Comparison of ENCODE assay signal across 29 mouse cellular contexts in the genomic region with DNA sequence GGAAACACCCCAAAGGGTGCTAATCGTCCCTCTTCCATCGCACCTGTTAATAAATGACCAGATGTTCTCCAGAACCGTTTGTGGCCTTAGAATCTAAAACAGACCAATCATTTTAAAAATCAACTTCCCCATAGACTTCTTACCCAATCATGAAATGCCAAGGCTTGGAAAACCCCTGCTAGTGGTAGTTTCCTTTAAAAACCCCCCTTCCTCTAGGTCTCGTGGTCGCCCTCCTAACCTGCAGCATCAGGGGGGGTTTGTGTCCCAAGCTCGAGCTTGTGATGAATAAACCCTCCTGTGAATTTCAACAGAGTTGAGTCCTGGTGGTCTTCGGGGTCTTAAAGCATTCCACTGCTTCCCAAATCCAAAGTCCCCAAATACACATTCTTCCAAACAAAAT. TPM values are rescaled to one million over a fixed set of nuclear protein-coding genes. Genes with fewer than 3 reads are reported as not detected.
DNase-seq lines count a peak whose midpoint lies in the region; ATAC-seq and TF ChIP-seq lines count a peak whose summit lies in the region.
"Had no signal": no experiment of that assay in that cellular context is flagged by ENCODE, and none has a peak within 500 bp of the region (broad histone marks: within the 10 kb centered on the region; RNA-seq: fewer than 3 reads in every experiment).

No protein-coding gene starts in this region.

- no peak for TF ChIP-seq CTCF in kidney, adult 2 months (conservative IDR thresholded peaks at IDR 0.05; ENCODE audit: insufficient read depth, insufficient read length, low read depth, low read length)

- H3K27me3 ChIP-seq in kidney, adult 2 months (replicated peaks; ENCODE audit: control insufficient read depth, insufficient read depth, low read length) = no peaks in the 10 kb centered on the region
- H3K27me3 ChIP-seq in heart, embryonic 11.5 days (ENCODE audit: control insufficient read depth, insufficient read depth, low read length) = no peaks in the 10 kb centered on the region
- H3K27me3 ChIP-seq: forebrain, embryonic 13.5 days; heart, embryonic 13.5 days; hindbrain, embryonic 15.5 days; intestine, embryonic 15.5 days had no signal

- no peak overlapping the region for H3K27ac ChIP-seq in kidney, adult 2 months (ENCODE audit: insufficient read depth, low read depth, low read length)
- no peak overlapping the region for H3K27ac ChIP-seq in heart, embryonic 11.5 days (ENCODE audit: low read depth, low read length)
- H3K27ac ChIP-seq: forebrain, embryonic 10.5 days; forebrain, embryonic 13.5 days; heart, embryonic 13.5 days; hindbrain, embryonic 15.5 days; intestine, embryonic 15.5 days had no signal

- peak; percentile 67 for ATAC-seq in inflammation-experienced regulatory T-cells, adult 6 months
- ATAC-seq in heart, embryonic 11.5 days (replicated peaks; ENCODE audit: insufficient number of reproducible peaks, low FRiP score, low TSS enrichment) = no peak
- ATAC-seq: forebrain, embryonic 13.5 days; forebrain, embryonic 16.5 days; intestine, embryonic 15.5 days; Patski had no signal

- 0 out of 2 replicates have a peak, but pooled peaks cover 7% of the 10 kb centered on the region for H3K4me1 ChIP-seq in kidney, adult 2 months (ENCODE audit: control insufficient read depth, insufficient read depth, low read length)
- H3K4me1 ChIP-seq in heart, embryonic 11.5 days (ENCODE audit: control insufficient read depth, insufficient read depth, low read length) = no peaks in the 10 kb centered on the region
- H3K4me1 ChIP-seq: forebrain, embryonic 10.5 days; forebrain, embryonic 13.5 days; hindbrain, embryonic 15.5 days; intestine, embryonic 15.5 days had no signal

- no peaks in the 10 kb centered on the region for H3K9me3 ChIP-seq in heart, embryonic 11.5 days (replicated peaks; ENCODE audit: control insufficient read depth, low read length)
- H3K9me3 ChIP-seq: forebrain, embryonic 10.5 days; forebrain, embryonic 13.5 days; G1E; hindbrain, embryonic 15.5 days; intestine, embryonic 15.5 days had no signal

- H3K9ac ChIP-seq in heart, embryonic 11.5 days (ENCODE audit: low read depth, low read length) = no peak overlapping the region
- H3K9ac ChIP-seq: forebrain, embryonic 13.5 days; heart, embryonic 13.5 days; hindbrain, embryonic 15.5 days; intestine, embryonic 15.5 days had no signal

- 69% methylated on average over 7 of the region's 7 CpGs for WGBS in kidney, adult 2 months
- 63% methylated on average over 7 of the region's 7 CpGs for WGBS in heart, embryonic 11.5 days (ENCODE audit: insufficient replicate concordance)

- TF ChIP-seq POLR2A in kidney, adult 2 months (IDR thresholded peaks at IDR 0.05; ENCODE audit: low read depth, low read length) = no peak

- no peak overlapping the region for H3K4me2 ChIP-seq in heart, embryonic 11.5 days
- H3K4me2 ChIP-seq: forebrain, embryonic 13.5 days; heart, embryonic 13.5 days; hindbrain, embryonic 15.5 days; intestine, embryonic 15.5 days had no signal

- H3K36me3 ChIP-seq in kidney, adult 2 months (ENCODE audit: control insufficient read depth, insufficient read depth, low read length) = no peaks in the 10 kb centered on the region
- H3K36me3 ChIP-seq in heart, embryonic 11.5 days (ENCODE audit: control insufficient read depth, insufficient read depth, low read length) = no peaks in the 10 kb centered on the region
- H3K36me3 ChIP-seq: forebrain, embryonic 10.5 days; G1E; heart, embryonic 13.5 days; hindbrain, embryonic 15.5 days; intestine, embryonic 15.5 days had no signal

- DNase-seq in kidney, adult 2 months = peak; percentile 32
- DNase-seq in kidney, postnatal 25 days = no peak
- peak; percentile 34 to 42 for DNase-seq in B cell, adult 2 months
- no peak for DNase-seq in cerebellum, postnatal 4 days (ENCODE audit: low spot score in 2 of 2)
- DNase-seq: adrenal gland, adult 2 months; adrenal gland, postnatal 14 days; cerebellum, adult 11 months; cerebellum, adult 2 months; cerebellum, adult 9-11 months; cerebellum, postnatal 25 days; embryo, embryonic 11 days; gastrocnemius, postnatal 10 days; gastrocnemius, postnatal 36 days; heart, postnatal 14 days; heart, postnatal 4 days; kidney, adult 11 months had no signal

- H3K4me3 ChIP-seq in kidney, adult 2 months (ENCODE audit: insufficient read depth, low read depth, low read length) = no peak overlapping the region
- no peak overlapping the region for H3K4me3 ChIP-seq in heart, embryonic 11.5 days (ENCODE audit: low read depth, low read length)
- H3K4me3 ChIP-seq: forebrain, embryonic 10.5 days; forebrain, embryonic 13.5 days; heart, embryonic 13.5 days; hindbrain, embryonic 15.5 days; intestine, embryonic 15.5 days had no signal

RNA-seq across cellular contexts. Expression of gene St6gal1, which starts 36.6 kb away (rescaled TPM):
- 9.1 and 10.1 TPM in 2 replicates for polyA plus RNA-seq in kidney, adult 2 months (2012; rRNA removed)
- 10 to 100 TPM; 24.7 to 67.7 (median 66.3) TPM for polyA plus RNA-seq in inflammation-experienced regulatory T-cells, adult 6 months (2017; shearing (Covaris generic))
- polyA plus RNA-seq in heart, embryonic 11.5 days (2014; fragmentation: Nextera tagmentation; extraction: Ambion mirVana) = 16.3 and 18.5 TPM in 2 replicates

RNA-seq across cellular contexts. Expression of gene Adipoq, which starts 41.6 kb away (rescaled TPM):
- 68.9 and 86.8 TPM in 2 replicates for polyA plus RNA-seq in kidney, adult 2 months (2012; rRNA removed)
- polyA plus RNA-seq in inflammation-experienced regulatory T-cells, adult 6 months (2017; shearing (Covaris generic)) = under 1 TPM in 2 of 3 experiments, not detected in 1; 0.46 to 0.95 TPM
- 0.16 TPM in 1 of 2 replicates, not detected in the other for polyA plus RNA-seq in heart, embryonic 11.5 days (2014; fragmentation: Nextera tagmentation; extraction: Ambion mirVana)
- polyA plus RNA-seq: embryonic facial prominence, embryonic 11.5 days; forebrain, embryonic 10.5 days; forebrain, embryonic 13.5 days; forebrain, embryonic 16.5 days; G1E; heart, embryonic 16.5 days; hindbrain, embryonic 11.5 days; hindbrain, embryonic 15.5 days; intestine, embryonic 15.5 days; Patski had no signal

Comparison
In these comparisons a context has a peak if more than half of its experiments do, and no peak if none do; other contexts are left out.
1. DNase-seq: peak in kidney, adult 2 months (single experiment) and B cell, adult 2 months (2 of 2); none in kidney, postnatal 25 days (0 of 2) and cerebellum, postnatal 4 days (0 of 2).
2. RNA of gene Adipoq, which starts 41.6 kb away (polyA plus RNA-seq): 68.9 to 86.8 TPM in kidney, adult 2 months; 0.46 to 0.95 TPM in inflammation-experienced regulatory T-cells, adult 6 months and 0.16 TPM in heart, embryonic 11.5 days; every median in the first group is over 10 times any median in the second.